26 mouse cellular contexts compared by ENCODE assay signal in genomic region chr2:22749761-22750160, GRCm38 (mm10). TPM values are rescaled to one million over a fixed set of nuclear protein-coding genes. Genes with fewer than 3 reads are reported as not detected.
DNase-seq lines count a peak whose midpoint lies in the region; ATAC-seq and TF ChIP-seq lines count a peak whose summit lies in the region.
"Had no signal": no experiment of that assay in that cellular context is flagged by ENCODE, and none has a peak within 500 bp of the region (broad histone marks: within the 10 kb centered on the region; RNA-seq: fewer than 3 reads in every experiment).

No protein-coding gene starts in this region.

- H3K27me3 ChIP-seq in MEL (ENCODE audit: control insufficient read depth in 1 of 2, insufficient read depth in 2 of 2, low read length in 2 of 2), result no peaks in the 10 kb centered on the region
- H3K27me3 ChIP-seq: embryonic facial prominence, embryonic 12.5 days; embryonic facial prominence, embryonic 15.5 days; hindbrain, embryonic 12.5 days; hindbrain, embryonic 15.5 days had no signal

- H3K36me3 ChIP-seq in MEL (ENCODE audit: control insufficient read depth in 1 of 2, insufficient read depth in 2 of 2, low read length in 2 of 2), result peaks cover 0 to 32% of the 10 kb centered on the region in 2 experiments; a peak in 2 of 4 replicates
- H3K36me3 ChIP-seq: embryonic facial prominence, embryonic 12.5 days; embryonic facial prominence, embryonic 15.5 days; G1E; heart, embryonic 10.5 days; heart, embryonic 13.5 days; hindbrain, embryonic 12.5 days; hindbrain, embryonic 15.5 days had no signal

- intact Hi-C loops in gastrocnemius, adult 2 months (cut with DNase I), result no loop called here

- no peak overlapping the region for H3K27ac ChIP-seq in MEL (ENCODE audit: control insufficient read depth, low read depth, low read length)
- no peak overlapping the region for H3K27ac ChIP-seq in gastrocnemius, adult 2 months
- H3K27ac ChIP-seq: embryonic facial prominence, embryonic 12.5 days; embryonic facial prominence, embryonic 15.5 days; heart, adult 2 months; heart, embryonic 10.5 days; heart, embryonic 13.5 days; hindbrain, embryonic 12.5 days; hindbrain, embryonic 15.5 days had no signal

- no peak for TF ChIP-seq POLR2A in MEL (IDR thresholded peaks at IDR 0.05; ENCODE audit: control insufficient read depth in 1 of 2, insufficient read depth in 1 of 2, low read depth in 1 of 2, low read length in 2 of 2, poor library complexity in 1 of 2)

- no peak for TF ChIP-seq EP300 in MEL (IDR thresholded peaks at IDR 0.05; ENCODE audit: low read depth in 1 of 2, low read length in 2 of 2)

- H3K9me3 ChIP-seq in MEL (replicated peaks; ENCODE audit: insufficient read depth, low read length), result no peaks in the 10 kb centered on the region
- H3K9me3 ChIP-seq: embryonic facial prominence, embryonic 12.5 days; embryonic facial prominence, embryonic 15.5 days; G1E; heart, embryonic 10.5 days; heart, embryonic 13.5 days; hindbrain, embryonic 12.5 days; hindbrain, embryonic 15.5 days had no signal

- H3K4me3 ChIP-seq in MEL (ENCODE audit: control insufficient read depth in 1 of 2, insufficient read depth in 1 of 2, low read depth in 2 of 2, low read length in 2 of 2), result no peak overlapping the region
- no peak overlapping the region for H3K4me3 ChIP-seq in gastrocnemius, adult 2 months
- H3K4me3 ChIP-seq: embryonic facial prominence, embryonic 12.5 days; embryonic facial prominence, embryonic 15.5 days; heart, adult 2 months; heart, embryonic 10.5 days; heart, embryonic 13.5 days; hindbrain, embryonic 12.5 days; hindbrain, embryonic 15.5 days had no signal

- ATAC-seq in granulocyte monocyte progenitor cell, adult 5-6 weeks (replicated peaks; ENCODE audit: poor library complexity, severe bottlenecking), result peak; percentile 36
- peak; percentile 46; the same call in 1 of the 2 replicates for ATAC-seq in neutrophil, adult 5-6 weeks (ENCODE audit: extremely low read depth, insufficient number of reproducible peaks, low FRiP score, poor library complexity, severe bottlenecking)
- ATAC-seq: activated CD4-positive, CD25-positive, alpha-beta regulatory T cell, adult 4 months; forebrain, embryonic 14.5 days; forebrain, postnatal 0 days; intestine, postnatal 0 days had no signal

- H3K9ac ChIP-seq in MEL (ENCODE audit: control insufficient read depth, low read depth, low read length, poor library complexity, severe bottlenecking), result no peak overlapping the region
- H3K9ac ChIP-seq: embryonic facial prominence, embryonic 12.5 days; embryonic facial prominence, embryonic 15.5 days; forebrain, postnatal 0 days; heart, embryonic 13.5 days; hindbrain, embryonic 12.5 days; hindbrain, embryonic 15.5 days had no signal

- no peak for TF ChIP-seq RAD21 in MEL (IDR thresholded peaks at IDR 0.05; ENCODE audit: low read depth, low read length)

- H3K4me1 ChIP-seq in MEL (ENCODE audit: control insufficient read depth in 1 of 2, insufficient read depth in 2 of 2, low read length in 2 of 2), result peaks cover 7 to 9% of the 10 kb centered on the region in 2 experiments; a peak in 3 of 4 replicates
- H3K4me1 ChIP-seq: embryonic facial prominence, embryonic 12.5 days; embryonic facial prominence, embryonic 15.5 days; heart, embryonic 10.5 days; heart, embryonic 13.5 days; hindbrain, embryonic 12.5 days; hindbrain, embryonic 15.5 days had no signal

- no peak for TF ChIP-seq CTCF in MEL (IDR thresholded peaks at IDR 0.05 in 2 of 3, conservative IDR thresholded peaks at IDR 0.05 in 1 of 3; ENCODE audit: control insufficient read depth in 1 of 3, insufficient read depth in 1 of 3, low read depth in 2 of 3, low read length in 3 of 3, poor library complexity in 1 of 3, severe bottlenecking in 1 of 3)
- no peak for TF ChIP-seq CTCF in gastrocnemius, adult 2 months (IDR thresholded peaks at IDR 0.05)

- no peaks in the 10 kb centered on the region for H3K79me2 ChIP-seq in MEL (ENCODE audit: control insufficient read depth, insufficient read depth, low read length, poor library complexity)

- no peak for DNase-seq in MEL (ENCODE audit: low read depth, low spot score)
- no peak for DNase-seq in cerebellum, adult 11-12 months
- no peak for DNase-seq in gastrocnemius, adult 2 months
- DNase-seq in c-Kit-positive CD71-positive TER-119-positive erythroid progenitor cells, embryonic 14.5 days (ENCODE audit: low spot score), result no peak
- DNase-seq: adrenal gland, adult 8-10 months; adrenal gland, postnatal 25 days; cerebellum, adult 11 months; cerebellum, adult 8-10 months; cerebellum, postnatal 10 days; forebrain, postnatal 0 days; gastrocnemius, postnatal 25 days; heart, adult 2 months; heart, postnatal 14 days; heart, postnatal 4 days had no signal

TF ChIP-seq in MEL, 35 proteins besides CTCF, POLR2A, EP300 and RAD21:
- no peak for TF ChIP-seq UBTF (IDR thresholded peaks at IDR 0.05; ENCODE audit: borderline replicate concordance, insufficient read depth, low read depth, low read length)
- peak; percentile 37; the same call in 1 of the 2 replicates for TF ChIP-seq ZNF384 (IDR thresholded peaks at IDR 0.05; ENCODE audit: low read depth, low read length)
- no peak for TF ChIP-seq SMC3 (IDR thresholded peaks at IDR 0.05; ENCODE audit: low read depth, low read length)

RNA-seq across cellular contexts. Expression of gene Apbb1ip, which starts 24.1 kb away (rescaled TPM):
- total RNA-seq in MEL (2012; rRNA removed), result 7.4 and 10.8 TPM in 2 replicates
- 10 to 100 TPM in 1 of 2 experiments, not detected in 1; 60.7 TPM for polyA plus RNA-seq in MEL (2012; ENCODE audit: insufficient read depth in 1 of 2, insufficient read length in 2 of 2, low read depth in 1 of 2, low replicate concordance in 2 of 2, missing spikeins in 1 of 2)
- 110 and 134 TPM in 2 replicates for total RNA-seq in granulocyte monocyte progenitor cell, adult 5-6 weeks (2014; fragmentation: Nextera tagmentation)
- total RNA-seq in granulocyte monocyte progenitor cell, adult 5-6 weeks (2017), result 18.7 and 22.9 TPM in 2 replicates
- total RNA-seq in neutrophil, adult 5-6 weeks (2017), result 120 and 123 TPM in 2 replicates
- 1 to 10 TPM; 2.3 to 2.4 TPM for total RNA-seq in gastrocnemius, adult 2 months (2021)
